Mouse (Mus musculus) heart, adult 2 months (tissue): ENCODE results near the gene Plagl1.
A peak's percentile ranks its signal among the peaks of the same experiment; 100 is the strongest.

Experiments
- CTCF ChIP-seq: fragments of 200-600 bp; IDR thresholded peaks from 2 replicates; pipeline ENCODE4 v1.8.1; 2022; ENCODE audit warnings: antibody characterized with exemption, mild to moderate bottlenecking, moderate library complexity
- POLR2A ChIP-seq: fragments of 200-500 bp; IDR thresholded peaks from 2 replicates; pipeline ENCODE4 v1.6.1; 2011; ENCODE audit warnings: mild to moderate bottlenecking, low read depth, low read length, control low read depth; ENCODE audit not compliant: insufficient read depth

GRCm38 (mm10) chr10:13127335-13127734 lies 67.0 kb downstream of the Plagl1 start:
- TF ChIP-seq CTCF (peak; percentile 43), POLR2A (no peak)
